Mouse (Mus musculus) stomach, embryonic 15.5 days (tissue): ENCODE measurements around the gene Gm20388. TPM values are rescaled to one million over a fixed set of nuclear protein-coding genes. Genes with fewer than 3 reads are reported as not detected.

ENCODE experiments used
- ATAC-seq: fragments of 200-750 bp; cut with Nextera tagmentation; 2 replicates; pipeline ENCODE4 v1.8.0; 2017; ENCODE audit warnings: low read depth, moderate number of reproducible peaks, moderate TSS enrichment; ENCODE audit not compliant: insufficient read depth, low FRiP score
- H3K27ac ChIP-seq: fragments of 300-500 bp; sonication (generic); 2 replicates; pipeline ENCODE4 v1.5.1; 2015; ENCODE audit warnings: mild to moderate bottlenecking, inconsistent platforms
- H3K27me3 ChIP-seq: fragments of 300-500 bp; sonication (generic); replicated peaks from 2 replicates; pipeline ENCODE4 v1.6.1; 2015; ENCODE audit warnings: inconsistent platforms
- H3K36me3 ChIP-seq: fragments of 300-500 bp; sonication (generic); 2 replicates; pipeline ENCODE4 v1.6.1; 2015; ENCODE audit warnings: inconsistent platforms
- H3K4me1 ChIP-seq: fragments of 300-500 bp; sonication (generic); 2 replicates; pipeline ENCODE4 v1.6.1; 2015; ENCODE audit warnings: inconsistent platforms
- H3K4me2 ChIP-seq: fragments of 300-500 bp; sonication (generic); 2 replicates; pipeline ENCODE4 v1.6.1; 2015; ENCODE audit warnings: mild to moderate bottlenecking, inconsistent platforms
- H3K4me3 ChIP-seq: fragments of 300-500 bp; sonication (generic); replicated peaks from 2 replicates; pipeline ENCODE4 v1.5.1; 2015; ENCODE audit warnings: inconsistent platforms
- H3K9ac ChIP-seq: fragments of 300-500 bp; sonication (generic); 2 replicates; pipeline ENCODE4 v1.6.1; 2015; ENCODE audit warnings: inconsistent platforms
- H3K9me3 ChIP-seq: fragments of 300-500 bp; sonication (generic); 2 replicates; pipeline ENCODE4 v1.6.1; 2016; ENCODE audit warnings: inconsistent platforms
- WGBS: fragments of 180-500 bp; shearing (Covaris S2); methylation state at CpG from one replicate; pipeline ENCODE4 v1.1.7; 2015; 5-methylcytosine and 5-hydroxymethylcytosine counted together
- polyA plus RNA-seq: library from polyadenylated mRNA; unstranded; fragments of >200 nt; fragmentation: Nextera tagmentation; extraction: Ambion mirVana; gene quantifications from 2 replicates; pipeline ENCODE4 v1.2.1, GENCODE M21; 2015

The Gm20388 gene
- polyA plus RNA-seq, 1 experiment from 2014 or later: not detected

DNA sequence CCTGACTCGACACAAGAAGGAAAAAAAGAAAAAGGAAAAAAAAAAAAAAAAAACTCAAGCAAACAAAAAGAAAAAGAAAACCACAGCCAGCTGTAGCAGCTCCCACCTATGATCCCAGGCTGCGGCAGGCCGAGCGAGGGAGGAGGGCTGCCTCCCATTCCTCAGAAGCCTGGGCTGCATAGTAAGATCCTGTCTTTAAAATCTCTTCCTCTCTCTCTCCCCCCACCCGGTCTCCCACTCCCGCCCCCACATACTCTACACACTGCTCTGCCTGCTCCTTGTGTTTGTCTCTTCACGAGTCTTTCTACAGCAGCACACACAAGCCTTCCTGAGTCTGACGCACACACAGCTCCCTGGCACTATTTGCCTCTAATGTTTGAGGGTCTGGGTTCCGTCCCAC, 3211.4 kb downstream of the Gm20388 start:
- Histone ChIP-seq H3K36me3 (no peaks in the 10 kb centered on the region), H3K4me2 (no peak overlapping the region), H3K27me3 (peaks cover 26% of the 10 kb centered on the region), H3K4me3 (no peak overlapping the region), H3K4me1 (peaks cover 19% of the 10 kb centered on the region), H3K27ac (no peak overlapping the region), H3K9ac (no peak overlapping the region), H3K9me3 (no peaks in the 10 kb centered on the region)
- 33% methylated on average over 9 of the region's 9 CpGs for WGBS
- no peak for ATAC-seq

DNA sequence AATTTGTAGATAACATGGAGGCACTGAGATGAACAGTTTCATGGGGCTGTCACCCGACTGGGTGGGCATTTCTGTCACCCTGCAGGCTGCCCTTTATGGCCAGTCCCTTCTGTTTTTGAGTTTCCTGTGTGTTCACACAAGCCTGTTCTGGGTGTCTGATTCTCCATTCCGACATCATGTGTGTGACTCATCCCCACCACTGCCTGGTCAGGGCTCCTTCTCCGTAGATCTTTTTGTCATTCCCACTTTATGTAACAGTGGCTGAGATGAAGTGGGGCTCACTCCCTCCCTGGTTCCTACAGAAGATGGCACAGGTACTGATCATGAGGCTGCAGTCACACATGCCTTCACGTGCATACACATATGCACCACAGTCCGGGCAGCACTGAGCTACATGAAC, 3212.0 kb downstream of the Gm20388 start:
- Histone ChIP-seq H3K9ac (no peak overlapping the region), H3K4me2 (no peak overlapping the region), H3K36me3 (no peaks in the 10 kb centered on the region), H3K4me1 (peaks cover 12% of the 10 kb centered on the region), H3K4me3 (no peak overlapping the region), H3K27me3 (peaks cover 20% of the 10 kb centered on the region), H3K27ac (no peak overlapping the region), H3K9me3 (no peaks in the 10 kb centered on the region)
- no peak for ATAC-seq
- WGBS: 73% methylated on average over 5 of the region's 5 CpGs

DNA sequence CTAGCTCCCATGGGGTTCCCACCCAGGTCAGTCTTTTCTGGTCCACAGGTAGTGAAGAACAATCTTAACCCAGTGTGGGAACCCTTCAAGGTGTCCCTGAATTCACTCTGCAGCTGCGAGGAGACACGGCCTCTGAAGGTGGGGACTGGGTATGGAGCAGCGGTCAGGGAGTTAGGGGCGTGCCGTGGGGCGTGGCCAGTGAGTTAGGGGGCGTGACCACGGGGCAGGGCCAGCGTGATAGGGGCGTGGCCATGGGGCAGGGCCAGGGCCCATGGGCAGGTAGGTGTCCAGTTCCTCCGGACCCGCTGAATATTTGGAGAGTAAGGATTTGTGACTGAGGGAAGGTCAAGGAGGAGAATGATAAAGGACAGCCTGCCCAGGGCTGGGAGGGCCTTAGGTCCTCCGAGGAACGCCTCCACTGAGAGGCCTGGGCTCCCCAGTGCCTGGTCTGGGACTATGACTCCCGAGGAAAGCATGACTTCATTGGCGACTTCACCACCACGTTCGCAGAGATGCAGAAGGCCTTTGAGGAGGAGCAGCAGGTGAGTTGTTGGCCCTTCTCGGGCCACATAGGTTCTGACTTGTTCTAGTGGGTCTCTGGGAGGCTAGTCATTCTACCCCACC, 3215.7 kb downstream of the Gm20388 start:
- Histone ChIP-seq H3K4me3 (no peak overlapping the region), H3K9ac (no peak overlapping the region), H3K9me3 (no peaks in the 10 kb centered on the region), H3K27me3 (no peaks in the 10 kb centered on the region; the same call in 1 of the 2 replicates), H3K4me2 (peak overlapping the region; percentile 17; the same call in 1 of the 2 replicates), H3K36me3 (no peaks in the 10 kb centered on the region), H3K27ac (no peak overlapping the region), H3K4me1 (0 out of 2 replicates have a peak, but pooled peaks cover 6% of the 10 kb centered on the region)
- 9% methylated on average over 19 of the region's 19 CpGs for WGBS
- peak; percentile 71 for ATAC-seq

DNA sequence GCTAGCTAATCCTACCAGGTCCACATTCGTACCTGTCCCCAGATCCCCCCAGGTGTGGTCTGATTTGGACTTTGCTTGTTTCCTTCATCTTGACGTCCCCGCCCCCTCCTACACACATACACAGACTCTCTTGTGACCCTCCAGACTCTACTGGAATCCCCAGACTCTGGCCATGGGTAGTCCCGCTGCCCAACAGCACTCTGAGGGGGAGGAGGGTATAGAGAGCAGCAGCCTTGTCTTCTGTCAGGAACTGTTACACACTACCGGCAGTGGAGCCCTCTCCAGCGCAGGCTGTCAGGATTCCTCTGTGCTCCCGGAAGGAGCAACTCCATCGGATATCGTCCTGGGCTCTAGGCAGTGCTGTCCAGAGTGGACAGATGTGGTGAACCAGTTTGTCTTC, 3220.4 kb downstream of the Gm20388 start:
- Histone ChIP-seq H3K4me2 (no peak overlapping the region), H3K4me3 (no peak overlapping the region), H3K27ac (no peak overlapping the region), H3K9ac (no peak overlapping the region), H3K27me3 (no peaks in the 10 kb centered on the region), H3K4me1 (0 out of 2 replicates have a peak, but pooled peaks cover 7% of the 10 kb centered on the region), H3K9me3 (no peaks in the 10 kb centered on the region), H3K36me3 (no peaks in the 10 kb centered on the region)
- no peak for ATAC-seq
- WGBS: 56% methylated on average over 9 of the region's 9 CpGs

DNA sequence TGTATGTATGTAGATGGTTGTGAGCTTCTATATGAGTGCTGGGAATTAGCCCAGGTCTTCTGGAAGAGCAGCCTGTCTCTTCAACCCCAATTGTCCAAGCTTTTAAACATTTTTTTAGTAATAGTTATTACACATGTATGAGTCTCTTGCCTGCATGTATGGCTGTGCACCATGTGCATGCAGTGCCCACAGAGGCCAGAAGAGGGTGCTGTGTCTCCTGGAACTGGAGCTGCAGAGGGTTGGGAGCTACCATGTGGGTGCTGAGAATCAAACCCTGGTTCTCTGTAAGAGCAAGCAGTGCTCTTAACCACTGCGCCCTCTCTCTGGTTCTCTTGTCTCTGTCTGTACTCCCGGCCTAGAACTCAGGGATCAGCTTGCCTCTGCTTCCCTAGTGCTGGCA, 3222.3 kb downstream of the Gm20388 start:
- Histone ChIP-seq H3K36me3 (no peaks in the 10 kb centered on the region), H3K27me3 (no peaks in the 10 kb centered on the region), H3K4me1 (peaks cover 19% of the 10 kb centered on the region), H3K27ac (no peak overlapping the region), H3K9me3 (no peaks in the 10 kb centered on the region), H3K9ac (no peak overlapping the region), H3K4me3 (no peak overlapping the region), H3K4me2 (no peak overlapping the region)
- ATAC-seq: no peak
- WGBS: 98% methylated on average over 2 of the region's 2 CpGs

DNA sequence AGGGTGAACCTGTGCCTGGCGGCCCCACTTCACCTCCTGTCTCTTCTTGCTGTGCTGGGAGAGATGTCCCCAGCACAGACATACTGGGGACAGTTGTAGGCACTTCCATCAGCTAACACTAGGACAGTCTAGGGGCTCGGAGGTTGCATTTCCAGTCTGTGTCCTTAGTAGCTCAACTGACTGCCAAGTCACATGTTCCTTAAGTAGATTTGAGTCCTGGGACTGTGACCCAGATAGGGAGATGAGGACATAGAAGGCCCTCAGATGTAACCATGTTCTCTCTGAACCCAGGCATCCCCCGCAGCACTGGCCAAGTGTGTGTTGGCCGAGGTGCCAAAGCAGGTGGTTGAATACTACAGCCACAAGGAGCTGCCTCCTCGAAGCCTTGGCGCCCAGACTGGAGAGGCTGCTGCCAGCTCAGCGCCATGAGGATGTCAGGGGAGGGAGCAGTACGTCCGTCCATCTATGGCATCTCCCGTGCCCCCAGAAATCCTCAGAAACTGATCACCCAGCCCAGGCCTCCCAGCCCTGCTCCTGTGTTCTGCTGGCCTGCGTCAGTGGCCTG, 3223.6 kb downstream of the Gm20388 start:
- no peak overlapping the region for H3K4me2 ChIP-seq
- no peak overlapping the region for H3K27ac ChIP-seq
- no peak for ATAC-seq
- WGBS: 80% methylated on average over 11 of the region's 11 CpGs
- H3K4me1 ChIP-seq: peaks cover 24% of the 10 kb centered on the region
- no peaks in the 10 kb centered on the region for H3K9me3 ChIP-seq
- H3K36me3 ChIP-seq: no peaks in the 10 kb centered on the region
- no peaks in the 10 kb centered on the region for H3K27me3 ChIP-seq
- H3K9ac ChIP-seq: no peak overlapping the region
- no peak overlapping the region for H3K4me3 ChIP-seq

DNA sequence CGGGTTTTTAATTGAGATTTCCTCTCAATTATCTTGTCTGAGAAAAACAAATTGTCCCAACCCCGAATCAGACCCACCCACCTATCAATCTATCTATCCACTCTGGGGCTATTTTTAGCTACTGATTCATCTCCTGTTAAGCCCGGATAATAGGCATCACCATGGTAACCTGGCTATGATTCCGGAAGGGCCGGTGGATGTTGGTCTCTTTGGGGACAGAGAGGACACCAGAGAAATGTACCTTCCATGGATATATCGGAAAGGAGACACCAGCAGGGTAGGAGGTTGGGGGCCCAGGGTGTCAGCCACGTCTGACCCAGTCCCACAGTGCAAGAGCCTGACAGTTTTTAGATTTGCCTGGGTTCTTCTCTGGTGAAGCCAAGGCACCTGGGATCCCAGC, 3224.8 kb downstream of the Gm20388 start:
- 22% methylated on average over 7 of the region's 7 CpGs for WGBS
- no peak overlapping the region for H3K4me2 ChIP-seq
- no peak overlapping the region for H3K4me3 ChIP-seq
- no peaks in the 10 kb centered on the region for H3K27me3 ChIP-seq
- H3K4me1 ChIP-seq: peaks cover 24% of the 10 kb centered on the region
- no peak overlapping the region for H3K9ac ChIP-seq
- H3K27ac ChIP-seq: peak overlapping the region; percentile 44; the same call in 1 of the 2 replicates
- no peak for ATAC-seq
- H3K9me3 ChIP-seq: no peaks in the 10 kb centered on the region
- H3K36me3 ChIP-seq: no peaks in the 10 kb centered on the region

DNA sequence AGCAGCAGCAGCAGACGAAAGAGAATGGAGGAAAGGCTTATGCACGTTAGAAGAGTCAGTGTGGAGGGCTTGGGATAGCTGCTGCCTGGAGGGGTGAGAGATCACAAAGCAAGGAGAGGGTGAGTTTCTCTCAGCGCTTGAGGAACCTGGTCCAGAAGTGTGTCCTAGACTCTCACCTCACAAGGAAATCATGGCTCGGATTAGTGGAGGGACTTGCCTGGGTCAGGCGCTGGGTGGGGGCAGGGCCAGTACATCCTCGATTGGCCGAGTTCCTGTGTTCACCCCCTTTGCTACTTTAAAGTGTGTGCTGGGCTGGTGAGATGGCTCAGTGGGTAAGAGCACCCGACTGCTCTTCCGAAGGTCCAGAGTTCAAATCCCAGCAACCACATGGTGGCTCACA, 3225.2 kb downstream of the Gm20388 start:
- WGBS: 41% methylated on average over 9 of the region's 9 CpGs
- no peak for ATAC-seq
- H3K27ac ChIP-seq: peak overlapping the region; percentile 44; the same call in 1 of the 2 replicates

DNA sequence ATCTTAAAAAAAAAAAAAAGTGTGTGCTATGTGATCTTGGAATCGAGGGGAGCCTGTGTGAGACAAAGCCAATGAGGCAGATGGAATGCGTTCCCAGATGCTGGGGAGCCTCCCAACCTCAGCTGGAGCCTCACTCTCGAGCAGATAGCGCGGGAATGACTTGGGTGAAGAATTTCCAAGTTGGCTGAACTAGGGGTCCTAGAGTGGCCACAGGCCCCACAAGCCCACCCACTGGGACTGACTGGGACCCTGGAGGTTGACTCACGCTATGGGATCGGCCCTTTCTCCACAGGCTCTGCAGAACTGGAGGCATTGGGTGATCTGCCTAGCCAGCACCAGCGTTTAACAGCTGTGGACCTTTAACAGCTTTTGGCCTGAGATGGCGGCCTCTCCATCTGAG, 3225.6 kb downstream of the Gm20388 start:
- H3K27ac ChIP-seq: peak overlapping the region; percentile 44; the same call in 1 of the 2 replicates
- 64% methylated on average over 9 of the region's 9 CpGs for WGBS
- H3K27me3 ChIP-seq: no peaks in the 10 kb centered on the region
- no peak for ATAC-seq
- H3K9me3 ChIP-seq: no peaks in the 10 kb centered on the region
- H3K36me3 ChIP-seq: no peaks in the 10 kb centered on the region
- no peak overlapping the region for H3K4me3 ChIP-seq
- peaks cover 24% of the 10 kb centered on the region for H3K4me1 ChIP-seq
- H3K9ac ChIP-seq: no peak overlapping the region
- H3K4me2 ChIP-seq: no peak overlapping the region

More for the DNA sequence above, 3225.2 kb downstream of the Gm20388 start:
- Histone ChIP-seq H3K4me2 (no peak overlapping the region), H3K4me1 (peaks cover 24% of the 10 kb centered on the region), H3K9me3 (no peaks in the 10 kb centered on the region), H3K27me3 (no peaks in the 10 kb centered on the region), H3K36me3 (no peaks in the 10 kb centered on the region), H3K9ac (no peak overlapping the region), H3K4me3 (no peak overlapping the region)

DNA sequence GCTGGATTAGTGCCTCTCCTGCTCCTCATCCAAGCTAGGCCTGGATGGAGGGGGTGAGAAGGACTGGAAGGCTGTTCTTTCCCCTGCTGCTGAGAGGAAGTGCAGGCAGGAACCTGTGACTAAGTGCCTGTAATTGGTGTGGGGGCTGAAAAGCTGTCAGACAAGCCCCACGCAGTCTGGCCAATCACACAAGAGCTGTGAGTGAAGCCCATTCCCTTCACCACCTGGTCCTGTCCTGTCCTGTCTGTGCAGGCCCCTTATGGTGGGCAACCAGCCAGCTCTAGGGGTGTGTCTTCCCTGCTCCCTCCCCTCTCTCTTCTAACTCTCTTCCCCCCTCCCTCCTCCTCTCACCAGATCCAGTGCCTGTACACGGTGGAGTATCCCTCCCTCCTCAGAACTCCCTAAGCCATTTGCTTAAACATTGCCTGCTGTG, 3227.0 kb downstream of the Gm20388 start:
- H3K36me3 ChIP-seq: no peaks in the 10 kb centered on the region
- H3K4me3 ChIP-seq: no peak overlapping the region
- H3K4me2 ChIP-seq: no peak overlapping the region
- no peaks in the 10 kb centered on the region for H3K9me3 ChIP-seq
- peak overlapping the region; percentile 91 for H3K27ac ChIP-seq
- H3K9ac ChIP-seq: no peak overlapping the region
- WGBS: 4% methylated on average over 2 of the region's 2 CpGs
- peak; percentile 89 for ATAC-seq
- no peaks in the 10 kb centered on the region for H3K27me3 ChIP-seq
- H3K4me1 ChIP-seq: peaks cover 35% of the 10 kb centered on the region

DNA sequence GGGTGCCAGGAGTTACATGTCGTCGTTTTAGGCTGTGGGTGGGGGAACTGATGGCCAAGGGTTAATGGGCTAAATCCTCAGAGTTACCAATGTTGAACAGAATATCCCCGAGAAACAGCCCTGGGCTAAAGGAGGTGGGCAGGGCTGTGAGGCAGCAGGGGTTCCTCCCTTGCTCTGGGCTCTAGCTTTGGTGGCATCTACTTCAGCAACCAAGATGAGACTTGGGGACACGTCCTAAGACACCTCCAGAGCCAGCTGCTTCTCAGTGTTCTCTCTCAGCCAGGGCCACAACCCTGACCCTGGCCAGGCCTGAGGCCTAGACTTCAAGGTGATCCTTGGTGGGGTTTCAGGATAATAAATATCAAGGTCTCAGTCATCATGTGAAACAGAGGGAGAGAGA, 3228.1 kb downstream of the Gm20388 start:
- Histone ChIP-seq H3K36me3 (no peaks in the 10 kb centered on the region), H3K4me1 (peaks cover 35% of the 10 kb centered on the region), H3K4me2 (no peak overlapping the region), H3K27me3 (no peaks in the 10 kb centered on the region), H3K4me3 (no peak overlapping the region), H3K9ac (no peak overlapping the region), H3K27ac (no peak overlapping the region; the same call in 1 of the 2 replicates), H3K9me3 (no peaks in the 10 kb centered on the region)
- 50% methylated on average over 4 of the region's 4 CpGs for WGBS
- ATAC-seq: no peak

DNA sequence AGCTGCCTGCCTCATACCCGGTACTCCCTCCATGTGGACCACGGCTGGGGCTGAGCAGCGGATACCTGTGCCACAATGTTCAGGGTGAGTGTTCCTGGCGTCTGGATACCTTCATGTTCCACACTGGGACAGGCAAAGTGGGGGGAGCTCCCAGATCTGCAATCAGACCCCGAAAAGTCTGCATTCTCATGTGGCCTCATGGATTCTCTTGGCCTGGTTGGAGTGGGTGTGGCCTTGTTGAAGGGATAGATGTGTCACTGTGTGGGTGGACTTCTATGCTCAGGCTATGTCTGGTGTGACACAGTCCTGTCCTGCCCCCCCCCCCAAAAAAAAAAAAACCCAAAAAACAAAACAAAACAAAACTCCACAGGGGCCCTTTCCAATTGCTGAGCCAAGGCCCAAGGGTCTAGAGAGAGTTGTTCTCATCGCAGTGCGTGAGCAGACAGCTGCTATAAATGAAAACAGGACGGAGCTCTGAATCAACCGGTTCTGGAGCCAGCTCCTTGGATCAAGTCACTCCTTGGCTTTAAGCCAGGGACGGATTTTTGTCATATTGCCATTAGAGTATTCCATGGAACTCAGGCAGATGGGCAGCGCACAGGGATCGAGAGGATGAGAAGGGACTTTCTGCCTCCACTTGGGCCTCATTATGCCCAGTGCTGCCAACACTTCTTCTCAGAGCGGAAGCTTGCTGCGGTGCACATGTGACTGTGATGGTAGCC, 3231.3 kb downstream of the Gm20388 start:
- Histone ChIP-seq H3K4me2 (0 out of 2 replicates have a peak overlapping the region, but pooled peaks have one; percentile 19), H3K4me3 (no peak overlapping the region), H3K27me3 (no peaks in the 10 kb centered on the region), H3K4me1 (peaks cover 27% of the 10 kb centered on the region), H3K9ac (no peak overlapping the region), H3K9me3 (no peaks in the 10 kb centered on the region), H3K36me3 (no peaks in the 10 kb centered on the region), H3K27ac (peak overlapping the region; percentile 88)
- no peak for ATAC-seq
- WGBS: 56% methylated on average over 14 of the region's 14 CpGs
